7 mouse cellular contexts compared by ENCODE assay signal in the genomic region with DNA sequence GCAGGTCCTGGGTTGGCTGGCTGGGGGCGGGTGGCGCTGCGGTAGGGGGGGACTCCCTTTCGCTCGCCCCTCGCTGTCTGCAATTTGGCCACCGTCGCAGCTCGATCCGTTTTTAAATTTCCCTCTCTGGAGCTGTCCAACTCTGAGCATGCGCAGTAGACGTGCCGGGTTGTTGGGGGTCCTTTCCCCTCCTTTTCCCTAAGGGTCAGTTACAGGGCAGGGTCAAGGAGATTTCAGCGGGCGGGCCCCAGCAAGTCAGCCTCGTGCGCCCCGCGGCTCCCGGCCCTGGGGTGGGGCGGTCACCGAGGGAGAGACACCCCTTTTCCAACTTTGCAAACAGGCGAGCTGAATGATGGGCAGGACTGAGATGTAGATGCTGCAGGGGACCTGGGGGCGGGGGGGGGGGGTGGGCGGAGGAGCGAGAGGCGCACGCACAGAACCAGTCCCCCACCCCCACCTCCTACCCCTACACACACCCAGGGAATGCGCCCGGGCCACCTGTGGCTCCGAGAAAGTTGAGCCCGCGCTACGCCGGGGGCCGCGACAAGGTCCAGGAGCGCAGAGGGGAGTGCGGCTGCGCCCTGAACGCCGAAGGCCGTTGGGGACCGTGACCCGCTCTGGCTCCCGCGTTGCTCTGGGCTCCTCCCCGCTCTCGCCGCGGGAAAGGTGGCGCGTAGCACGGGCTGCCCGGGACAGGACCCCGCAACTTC. TPM values are rescaled to one million over a fixed set of nuclear protein-coding genes. Genes with fewer than 3 reads are reported as not detected.
DNase-seq lines count a peak whose midpoint lies in the region; ATAC-seq and TF ChIP-seq lines count a peak whose summit lies in the region.

A gene (minus strand): TSS at position 115 of the 710 bp plus-strand sequence.

- H3K4me2 ChIP-seq in forebrain, postnatal 0 days (ENCODE audit: low read depth): peak within 1 kb of the TSS; percentile 61
- peak within 1 kb of the TSS; percentile 32 for H3K4me2 ChIP-seq in liver, postnatal 0 days (ENCODE audit: low read depth, low read length)

- peak within 1 kb of the TSS; percentile 36; the same call in 1 of the 2 replicates for H3K4me3 ChIP-seq in testis, adult 2 months (ENCODE audit: control insufficient read depth, low read depth, low read length)
- peak within 1 kb of the TSS; percentile 35 for H3K4me3 ChIP-seq in forebrain, postnatal 0 days (ENCODE audit: low read depth, low read length)
- peak within 1 kb of the TSS; percentile 7; the same call in 1 of the 2 replicates for H3K4me3 ChIP-seq in liver, postnatal 0 days (ENCODE audit: low read depth, low read length)

- no peaks in the 10 kb centered on the region for H3K36me3 ChIP-seq in testis, adult 2 months (ENCODE audit: control insufficient read depth, insufficient read depth, low read length)
- H3K36me3 ChIP-seq in forebrain, postnatal 0 days (ENCODE audit: insufficient read depth): no peaks in the 10 kb centered on the region
- no peaks in the 10 kb centered on the region for H3K36me3 ChIP-seq in liver, postnatal 0 days (replicated peaks; ENCODE audit: insufficient read depth, low read length)

- peaks cover 11% of the 10 kb centered on the region for H3K4me1 ChIP-seq in testis, adult 2 months (ENCODE audit: control insufficient read depth, insufficient read depth, low read length)
- no peaks in the 10 kb centered on the region for H3K4me1 ChIP-seq in forebrain, postnatal 0 days (ENCODE audit: insufficient read depth)
- no peaks in the 10 kb centered on the region for H3K4me1 ChIP-seq in liver, postnatal 0 days (ENCODE audit: insufficient read depth)

- no peaks in the 10 kb centered on the region for H3K9me3 ChIP-seq in forebrain, postnatal 0 days (ENCODE audit: low read length)
- no peaks in the 10 kb centered on the region for H3K9me3 ChIP-seq in liver, postnatal 0 days (ENCODE audit: low read length)

- no peak within 1 kb of the TSS for H3K27ac ChIP-seq in testis, adult 2 months (ENCODE audit: control insufficient read depth, insufficient read depth, low read depth, low read length)
- H3K27ac ChIP-seq in forebrain, postnatal 0 days (ENCODE audit: low read depth, low read length): no peak within 1 kb of the TSS
- no peak within 1 kb of the TSS for H3K27ac ChIP-seq in liver, postnatal 0 days (ENCODE audit: low read depth)

- TF ChIP-seq EP300 in liver, postnatal 0 days (IDR thresholded peaks at IDR 0.05; ENCODE audit: low read depth): no peak

- H3K27me3 ChIP-seq in testis, adult 2 months (ENCODE audit: control insufficient read depth, insufficient read depth, low read length): no peaks in the 10 kb centered on the region; the same call in 1 of the 2 replicates
- peaks cover 57% of the 10 kb centered on the region for H3K27me3 ChIP-seq in forebrain, postnatal 0 days (ENCODE audit: insufficient read depth, low read length)
- peaks cover 69% of the 10 kb centered on the region for H3K27me3 ChIP-seq in liver, postnatal 0 days (ENCODE audit: insufficient read depth, low read length)

- 7% methylated on average over 47 of the region's 56 CpGs for WGBS in forebrain, postnatal 0 days
- 1% methylated on average over 42 of the region's 56 CpGs for WGBS in liver, postnatal 0 days (ENCODE audit: insufficient replicate concordance)

- H3K9ac ChIP-seq in forebrain, postnatal 0 days: no peak within 1 kb of the TSS
- no peak within 1 kb of the TSS for H3K9ac ChIP-seq in liver, postnatal 0 days (replicated peaks)

- peak; percentile 20; the same call in 1 of the 2 replicates for ATAC-seq in forebrain, postnatal 0 days
- no peak for ATAC-seq in liver, postnatal 0 days

- no peak for TF ChIP-seq POLR2A in testis, adult 2 months (IDR thresholded peaks at IDR 0.05; ENCODE audit: control insufficient read depth, low read depth, low read length)

- no peak for TF ChIP-seq CTCF in testis, adult 2 months (IDR thresholded peaks at IDR 0.05; ENCODE audit: control insufficient read depth, insufficient read depth, insufficient replicate concordance, low read depth, low read length)
- no peak for TF ChIP-seq CTCF in forebrain, postnatal 0 days (IDR thresholded peaks at IDR 0.05; ENCODE audit: low read depth)
- TF ChIP-seq CTCF in liver, postnatal 0 days (IDR thresholded peaks at IDR 0.05; ENCODE audit: low read depth): no peak

- DNase-seq in testis, postnatal 10 days (ENCODE audit: low spot score): no peak
- peak; percentile 21 for DNase-seq in forebrain, postnatal 0 days
- DNase-seq in liver, postnatal 0 days: no peak
- no peak for DNase-seq in urinary bladder, postnatal 25 days (ENCODE audit: low spot score)
- DNase-seq in frontal cortex, postnatal 14 days (ENCODE audit: low spot score in 2 of 2): no peak
- no peak for DNase-seq in lung, postnatal 25 days (ENCODE audit: low spot score)

RNA-seq across cellular contexts. Expression of the gene that starts here (rescaled TPM):
- 0.28 and 0.49 TPM in 2 replicates for polyA plus RNA-seq in testis, adult 2 months (2012; rRNA removed)
- total RNA-seq in forebrain, postnatal 0 days (2014; rRNA removed): 0.62 and 0.67 TPM in 2 replicates
- polyA plus RNA-seq in forebrain, postnatal 0 days (2015; fragmentation: Nextera tagmentation; extraction: Ambion mirVana): 0.52 and 0.76 TPM in 2 replicates
- polyA plus RNA-seq in liver, postnatal 0 days (2015; fragmentation: Nextera tagmentation; extraction: Ambion mirVana): not detected in 2 replicates

Comparison
In these comparisons a context has a peak if more than half of its experiments do, and no peak if none do; other contexts are left out.
1. Peak in DNase-seq, ATAC-seq, H3K4me3 ChIP-seq and H3K4me2 ChIP-seq in forebrain, postnatal 0 days; RNA of the gene not detected or under 1 TPM.